Mouse (Mus musculus): ENCODE measurements around the gene Tjp2. TPM values are rescaled to one million over a fixed set of nuclear protein-coding genes. Genes with fewer than 3 reads are reported as not detected.

Gene Tjp2
- total and polyA plus RNA-seq, 3 experiments = 9.0 to 17.8 (median 13.7) TPM

DNA sequence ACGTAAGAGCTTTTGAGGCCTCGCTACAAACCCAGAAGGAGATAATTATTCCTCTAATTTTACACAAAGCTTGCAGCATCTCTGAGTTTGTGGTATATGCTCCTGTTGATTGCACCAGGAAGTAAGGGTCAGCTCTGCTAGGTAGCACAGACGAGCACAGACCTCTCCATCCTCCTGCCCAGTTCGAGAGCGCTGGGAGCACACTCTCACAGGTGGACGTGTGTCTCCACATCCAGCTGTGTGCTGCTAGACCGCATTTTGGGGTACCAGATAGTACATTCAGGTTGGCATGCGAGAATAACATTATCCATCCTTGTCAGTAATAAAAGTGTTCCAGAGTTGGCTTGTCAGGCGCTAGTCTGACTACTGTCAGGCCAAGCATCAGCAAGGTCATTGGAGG, 5.8 kb downstream of the Tjp2 start:
- H3K27me3 ChIP-seq (replicated peaks) = no peaks in the 10 kb centered on the region
- H3K4me1 ChIP-seq (ENCODE audit: control insufficient read depth in 1 of 2, insufficient read depth in 2 of 2) = peaks cover 5 to 36% of the 10 kb centered on the region in 2 experiments
- DNase-seq (ENCODE audit: extremely low read depth) = no peak
- no peak overlapping the region for H3K27ac ChIP-seq (ENCODE audit: insufficient read depth, low read depth)
- H3K36me3 ChIP-seq (replicated peaks in 1 of 2; ENCODE audit: control insufficient read depth in 1 of 2, insufficient read depth in 1 of 2, low read length in 1 of 2) = no peaks in the 10 kb centered on the region
- no peak overlapping the region for H3K4me2 ChIP-seq (ENCODE audit: insufficient read depth, low read depth, poor library complexity, severe bottlenecking)
- no peaks in the 10 kb centered on the region for H3K9me3 ChIP-seq (replicated peaks; ENCODE audit: low read length)
- no peak overlapping the region for H3K4me3 ChIP-seq (replicated peaks in 1 of 3; ENCODE audit: low read depth in 2 of 3, low read length in 2 of 3, poor library complexity in 1 of 3)
- in situ Hi-C loops (cut with MboI; ENCODE audit: low pct_ligation_motif_present, low pct_unique_long_range_greater_than_20kb, low sequenced_read_pairs) (no loop called here), dilution Hi-C loops (cut with MboI; ENCODE audit: extremely low pct_ligation_motif_present, extremely low pct_unique_long_range_greater_than_20kb, low sequenced_read_pairs) (no loop called here)
- no peak overlapping the region for H3K9ac ChIP-seq (ENCODE audit: insufficient read depth, low read depth)
- H3K79me2 ChIP-seq (replicated peaks; ENCODE audit: control insufficient read depth, extremely low read depth, insufficient read depth, poor library complexity, severe bottlenecking) = 0 out of 2 replicates have a peak, but pooled peaks cover 6% of the 10 kb centered on the region
- TF ChIP-seq BHLHE40 (IDR thresholded peaks at IDR 0.05; ENCODE audit: low read depth, low read length) = no peak
- no peak for TF ChIP-seq MAZ (IDR thresholded peaks at IDR 0.05; ENCODE audit: low read depth, low read length)
- TF ChIP-seq CTCF (conservative IDR thresholded peaks at IDR 0.05 in 1 of 2, IDR thresholded peaks at IDR 0.05 in 1 of 2; ENCODE audit: low read depth in 2 of 2, low read length in 2 of 2) = no peak
- no peak for TF ChIP-seq EP300 (IDR thresholded peaks at IDR 0.05; ENCODE audit: low read length)
- no peak for TF ChIP-seq SIN3A (IDR thresholded peaks at IDR 0.05; ENCODE audit: low read length)
- no peak for TF ChIP-seq SMC3 (IDR thresholded peaks at IDR 0.05; ENCODE audit: low read depth, low read length)
- TF ChIP-seq USF2 (conservative IDR thresholded peaks at IDR 0.05; ENCODE audit: low read depth, low read length) = no peak
- no peak for TF ChIP-seq CHD2 (IDR thresholded peaks at IDR 0.05; ENCODE audit: low read length)
- TF ChIP-seq HCFC1 (IDR thresholded peaks at IDR 0.05; ENCODE audit: low read depth, low read length) = no peak
- no peak for TF ChIP-seq RCOR1 (conservative IDR thresholded peaks at IDR 0.05; ENCODE audit: low read depth, low read length)
- TF ChIP-seq UBTF (IDR thresholded peaks at IDR 0.05; ENCODE audit: low read depth, low read length) = no peak
- no peak for TF ChIP-seq POLR2AphosphoS2 (IDR thresholded peaks at IDR 0.05; ENCODE audit: low read depth, low read length)
- no peak for TF ChIP-seq E2F4 (IDR thresholded peaks at IDR 0.05; ENCODE audit: insufficient replicate concordance, low read depth, low read length)

- TF ChIP-seq MAX (IDR thresholded peaks at IDR 0.05; ENCODE audit: low read length) (peak; percentile 72), SMC3 (IDR thresholded peaks at IDR 0.05; ENCODE audit: low read depth, low read length) (peak; percentile 39; the same call in 1 of the 2 replicates), CTCF (conservative IDR thresholded peaks at IDR 0.05 in 1 of 2, IDR thresholded peaks at IDR 0.05 in 1 of 2; ENCODE audit: low read depth in 2 of 2, low read length in 2 of 2) (peak; percentile 36 to 61; a peak in 2 of 4 replicates), JUND (conservative IDR thresholded peaks at IDR 0.05; ENCODE audit: low read depth, low read length) (no peak), ZNF384 (IDR thresholded peaks at IDR 0.05; ENCODE audit: low read depth, low read length) (peak; percentile 61; the same call in 1 of the 2 replicates), MYC (IDR thresholded peaks at IDR 0.05; ENCODE audit: low read depth, low read length) (peak; percentile 91), ZMIZ1 (IDR thresholded peaks at IDR 0.05; ENCODE audit: low read depth, low read length) (no peak), RAD21 (IDR thresholded peaks at IDR 0.05; ENCODE audit: low read depth, low read length) (peak; percentile 48)
- no peak overlapping the region for H3K27ac ChIP-seq (ENCODE audit: insufficient read depth, low read depth)
- in situ Hi-C loops (cut with MboI; ENCODE audit: low pct_ligation_motif_present, low pct_unique_long_range_greater_than_20kb, low sequenced_read_pairs) (no loop called here), dilution Hi-C loops (cut with MboI; ENCODE audit: extremely low pct_ligation_motif_present, extremely low pct_unique_long_range_greater_than_20kb, low sequenced_read_pairs) (no loop called here)
- H3K4me2 ChIP-seq (ENCODE audit: insufficient read depth, low read depth, poor library complexity, severe bottlenecking) = no peak overlapping the region
- no peaks in the 10 kb centered on the region for H3K9me3 ChIP-seq (replicated peaks; ENCODE audit: low read length)
- no peak overlapping the region for H3K9ac ChIP-seq (ENCODE audit: insufficient read depth, low read depth)
- H3K36me3 ChIP-seq (replicated peaks in 1 of 2; ENCODE audit: control insufficient read depth in 1 of 2, insufficient read depth in 1 of 2, low read length in 1 of 2) = no peaks in the 10 kb centered on the region
- H3K79me2 ChIP-seq (replicated peaks; ENCODE audit: control insufficient read depth, extremely low read depth, insufficient read depth, poor library complexity, severe bottlenecking) = 0 out of 2 replicates have a peak, but pooled peaks cover 5% of the 10 kb centered on the region
- H3K4me1 ChIP-seq (ENCODE audit: control insufficient read depth in 1 of 2, insufficient read depth in 2 of 2) = peaks cover 5 to 29% of the 10 kb centered on the region in 2 experiments
- H3K27me3 ChIP-seq (replicated peaks) = no peaks in the 10 kb centered on the region
- no peak for DNase-seq (ENCODE audit: extremely low read depth)
- H3K4me3 ChIP-seq (replicated peaks in 1 of 3; ENCODE audit: low read depth in 2 of 3, low read length in 2 of 3, poor library complexity in 1 of 3) = no peak overlapping the region
These were observed 6.5 kb downstream of the Tjp2 start for GRCm38 (mm10) chr19:24218291-24218690.
